Mouse (Mus musculus) hindbrain, postnatal 0 days (tissue): ENCODE measurements around the gene Camkk1. TPM values are rescaled to one million over a fixed set of nuclear protein-coding genes. Genes with fewer than 3 reads are reported as not detected.

Experiments
- ATAC-seq: fragments of 200-750 bp; cut with Nextera tagmentation; 2 replicates; pipeline ENCODE4 v1.8.0; 2017; ENCODE audit warnings: mild to moderate bottlenecking, moderate TSS enrichment, moderate library complexity
- DNase-seq: peaks from one replicate; pipeline ENCODE4 v3.0.0-alpha.2; 2015; ENCODE audit warnings: low spot score
- H3K27ac ChIP-seq: fragments of 300-500 bp; sonication (generic); 2 replicates; pipeline ENCODE4 v1.5.1; 2014; ENCODE audit warnings: mild to moderate bottlenecking
- H3K27me3 ChIP-seq: fragments of 300-500 bp; sonication (generic); 2 replicates; pipeline ENCODE4 v1.6.1; 2014; ENCODE audit warnings: low read length, mixed read lengths; ENCODE audit not compliant: insufficient read depth
- H3K36me3 ChIP-seq: fragments of 300-500 bp; sonication (generic); 2 replicates; pipeline ENCODE4 v1.6.1; 2014; ENCODE audit warnings: low read length, mixed read lengths; ENCODE audit not compliant: insufficient read depth
- H3K4me1 ChIP-seq: fragments of 300-500 bp; sonication (generic); 2 replicates; pipeline ENCODE4 v1.6.1; 2014; ENCODE audit warnings: antibody characterized with exemption, low read length, mixed read lengths; ENCODE audit not compliant: insufficient read depth
- H3K4me2 ChIP-seq: fragments of 300-500 bp; sonication (generic); 2 replicates; pipeline ENCODE4 v1.6.1; 2014; ENCODE audit warnings: low read depth, mild to moderate bottlenecking, low read length, moderate library complexity, mixed read lengths
- H3K4me3 ChIP-seq: fragments of 300-500 bp; sonication (generic); 2 replicates; pipeline ENCODE4 v1.5.1; 2014; ENCODE audit warnings: low read length
- H3K9ac ChIP-seq: fragments of 300-500 bp; sonication (generic); replicated peaks from 2 replicates; pipeline ENCODE4 v1.6.1; 2014; ENCODE audit warnings: mild to moderate bottlenecking, low read length, moderate library complexity, mixed read lengths
- H3K9me3 ChIP-seq: fragments of 300-500 bp; sonication (generic); 2 replicates; pipeline ENCODE4 v1.6.1; 2016; ENCODE audit warnings: low read length, mixed read lengths
- CTCF ChIP-seq: IDR thresholded peaks from 2 replicates; pipeline ENCODE4 v1.5.1; 2016; ENCODE audit warnings: antibody characterized with exemption, control low read depth, low read depth
- WGBS: fragments of 180-500 bp; shearing (Covaris S2); extraction: QIAGEN DNeasy Blood & Tissue Kit; methylation state at CpG from one replicate; pipeline ENCODE4 v1.1.7; 2014; 5-methylcytosine and 5-hydroxymethylcytosine counted together
- polyA plus RNA-seq: library from polyadenylated mRNA; unstranded; fragments of >200 nt; fragmentation: Nextera tagmentation; extraction: Ambion mirVana; gene quantifications from 2 replicates; pipeline ENCODE4 v1.2.1, GENCODE M21; 2015
- total RNA-seq: library from RNA; depleted of rRNA; stranded (reverse); fragments of >200 nt; gene quantifications from 2 replicates; pipeline ENCODE4 v1.2.3, GENCODE M21; 2014

Gene Camkk1
- total and polyA plus RNA-seq, 2 experiments from 2014 or later = 26.7 to 27.4 TPM

- WGBS = 56% methylated on average over 9 of the region's 9 CpGs
- DNase-seq (no peak), ATAC-seq (no peak)
- Histone ChIP-seq H3K4me1 (0 out of 2 replicates have a peak, but pooled peaks cover 8% of the 10 kb centered on the region), H3K4me3 (no peak overlapping the region), H3K9me3 (no peaks in the 10 kb centered on the region), H3K27me3 (no peaks in the 10 kb centered on the region), H3K36me3 (no peaks in the 10 kb centered on the region), H3K4me2 (no peak overlapping the region), H3K27ac (no peak overlapping the region), H3K9ac (no peak overlapping the region)
- TF ChIP-seq CTCF = no peak
Observed at GRCm38 (mm10) chr11:73023099-73023498, 4.3 kb downstream of the Camkk1 start.

- WGBS = 32% methylated on average over 4 of the region's 4 CpGs
- H3K27me3 ChIP-seq = no peaks in the 10 kb centered on the region
- no peak for ATAC-seq
- 0 out of 2 replicates have a peak, but pooled peaks cover 8% of the 10 kb centered on the region for H3K4me1 ChIP-seq
- no peak for TF ChIP-seq CTCF
- no peak overlapping the region for H3K27ac ChIP-seq
- H3K9me3 ChIP-seq = no peaks in the 10 kb centered on the region
- H3K9ac ChIP-seq = no peak overlapping the region
- H3K4me3 ChIP-seq = no peak overlapping the region
- H3K36me3 ChIP-seq = no peaks in the 10 kb centered on the region
- DNase-seq = no peak
- H3K4me2 ChIP-seq = no peak overlapping the region
Observed at GRCm38 (mm10) chr11:73023827-73024226, 5.0 kb downstream of the Camkk1 start.

- H3K9ac ChIP-seq = no peak overlapping the region
- H3K4me2 ChIP-seq = no peak overlapping the region
- no peaks in the 10 kb centered on the region for H3K36me3 ChIP-seq
- no peak for TF ChIP-seq CTCF
- 0 out of 2 replicates have a peak, but pooled peaks cover 8% of the 10 kb centered on the region for H3K4me1 ChIP-seq
- no peaks in the 10 kb centered on the region for H3K27me3 ChIP-seq
- DNase-seq = no peak
- no peak for ATAC-seq
- WGBS = 62% methylated on average over 7 of the region's 7 CpGs
- no peak overlapping the region for H3K4me3 ChIP-seq
- H3K27ac ChIP-seq = no peak overlapping the region
- H3K9me3 ChIP-seq = no peaks in the 10 kb centered on the region
Observed at GRCm38 (mm10) chr11:73024236-73024904, 5.6 kb downstream of the Camkk1 start.

- no peaks in the 10 kb centered on the region for H3K4me1 ChIP-seq
- no peaks in the 10 kb centered on the region for H3K36me3 ChIP-seq
- H3K4me2 ChIP-seq = no peak overlapping the region
- TF ChIP-seq CTCF = no peak
- no peak overlapping the region for H3K27ac ChIP-seq
- 63% methylated on average over 8 of the region's 8 CpGs for WGBS
- no peak overlapping the region for H3K9ac ChIP-seq
- no peaks in the 10 kb centered on the region for H3K9me3 ChIP-seq
- no peaks in the 10 kb centered on the region for H3K27me3 ChIP-seq
- ATAC-seq (no peak), DNase-seq (no peak)
- H3K4me3 ChIP-seq = no peak overlapping the region
Observed at GRCm38 (mm10) chr11:73026961-73027360, 8.2 kb downstream of the Camkk1 start.

GRCm38 (mm10) chr11:73030821-73031498, 12.2 kb downstream of the Camkk1 start:
- no peaks in the 10 kb centered on the region for H3K4me1 ChIP-seq
- DNase-seq (peak; percentile 96), ATAC-seq (peak; percentile 97)
- TF ChIP-seq CTCF = peak; percentile 48
- peak overlapping the region; percentile 52 for H3K4me2 ChIP-seq
- H3K36me3 ChIP-seq = peaks cover 4% of the 10 kb centered on the region; the same call in 1 of the 2 replicates
- no peaks in the 10 kb centered on the region for H3K9me3 ChIP-seq
- H3K4me3 ChIP-seq = peak overlapping the region; percentile 21
- WGBS = 16% methylated on average over 20 of the region's 20 CpGs
- 0 out of 2 replicates have a peak overlapping the region, but pooled peaks have one; percentile 22 for H3K9ac ChIP-seq
- no peaks in the 10 kb centered on the region for H3K27me3 ChIP-seq
- H3K27ac ChIP-seq = peak overlapping the region; percentile 70

- H3K4me2 ChIP-seq = no peak overlapping the region
- H3K9me3 ChIP-seq = no peaks in the 10 kb centered on the region
- 0 out of 2 replicates have a peak overlapping the region, but pooled peaks have one; percentile 22 for H3K9ac ChIP-seq
- DNase-seq (peak; percentile 47), ATAC-seq (no peak)
- TF ChIP-seq CTCF = no peak
- peaks cover 9% of the 10 kb centered on the region; the same call in 1 of the 2 replicates for H3K36me3 ChIP-seq
- H3K4me3 ChIP-seq = no peak overlapping the region
- no peaks in the 10 kb centered on the region for H3K27me3 ChIP-seq
- peak overlapping the region; percentile 70; the same call in 1 of the 2 replicates for H3K27ac ChIP-seq
- H3K4me1 ChIP-seq = no peaks in the 10 kb centered on the region
- 45% methylated on average over 5 of the region's 5 CpGs for WGBS
Observed at GRCm38 (mm10) chr11:73031536-73031935, 12.7 kb downstream of the Camkk1 start.
